Mouse (Mus musculus) MEL (cell line): ENCODE results near the gene Fxn.
A peak's percentile ranks its signal among the peaks of the same experiment; 100 is the strongest.

Experiments
- CHD1 ChIP-seq: IDR thresholded peaks from 2 replicates; pipeline ENCODE4 v1.6.1; 2012; ENCODE audit warnings: low read depth, mild to moderate bottlenecking, inconsistent platforms, low read length, improper control_type of control experiment
- CTCF ChIP-seq, 3 experiments: IDR thresholded peaks in 2 of 3; conservative IDR thresholded peaks in 1 of 3; 2 replicates each; pipeline ENCODE4 v1.5.1; 2011 to 2012; ENCODE audit warnings: low read length in 3 of 3, low read depth in 2 of 3, mild to moderate bottlenecking in 2 of 3, improper control_type of control experiment in 1 of 3, inconsistent platforms in 1 of 3, mixed read lengths in 1 of 3, moderate library complexity in 1 of 3; ENCODE audit not compliant: control insufficient read depth in 1 of 3, insufficient read depth in 1 of 3, poor library complexity in 1 of 3, severe bottlenecking in 1 of 3
- EP300 ChIP-seq, 2 experiments: IDR thresholded peaks; 2 replicates each; pipeline ENCODE4 v1.6.1; 2011; ENCODE audit warnings: improper control_type of control experiment in 2 of 2, low read length in 2 of 2, low read depth in 1 of 2, mild to moderate bottlenecking in 1 of 2
- MAX ChIP-seq: IDR thresholded peaks from 2 replicates; pipeline ENCODE4 v1.6.1; 2011; ENCODE audit warnings: low read length, improper control_type of control experiment
- SIN3A ChIP-seq: IDR thresholded peaks from 2 replicates; pipeline ENCODE4 v1.6.1; 2012; ENCODE audit warnings: low read length, improper control_type of control experiment, inconsistent platforms
- TAL1 ChIP-seq: IDR thresholded peaks from 2 replicates; pipeline ENCODE4 v1.6.1; 2012; ENCODE audit warnings: mild to moderate bottlenecking, inconsistent platforms, low read length, moderate library complexity, mixed read lengths

GRCm38 (mm10) chr19:24306351-24306750 is 25.9 kb upstream of the Fxn start:
- TF ChIP-seq TAL1, result no peak
- no peak for TF ChIP-seq CHD1
- peak in 2 of 3 experiments; percentile 28 to 30; a peak in 2 of 6 replicates for TF ChIP-seq CTCF (IDR thresholded peaks at IDR 0.05 in 2 of 3, conservative IDR thresholded peaks at IDR 0.05 in 1 of 3; ENCODE audit: control insufficient read depth in 1 of 3, insufficient read depth in 1 of 3, low read depth in 2 of 3, low read length in 3 of 3, poor library complexity in 1 of 3, severe bottlenecking in 1 of 3)
- TF ChIP-seq MAX, result no peak
- TF ChIP-seq EP300 (IDR thresholded peaks at IDR 0.05; ENCODE audit: low read depth in 1 of 2, low read length in 2 of 2), result no peak
- TF ChIP-seq SIN3A, result no peak
